Mouse (Mus musculus): Measurements from ENCODE around the gene Stat3. TPM values are rescaled to one million over a fixed set of nuclear protein-coding genes. Genes with fewer than 3 reads are reported as not detected.

The Stat3 gene
- 100 to 1,000 TPM; 111 to 115 TPM for total RNA-seq (2021)

DNA sequence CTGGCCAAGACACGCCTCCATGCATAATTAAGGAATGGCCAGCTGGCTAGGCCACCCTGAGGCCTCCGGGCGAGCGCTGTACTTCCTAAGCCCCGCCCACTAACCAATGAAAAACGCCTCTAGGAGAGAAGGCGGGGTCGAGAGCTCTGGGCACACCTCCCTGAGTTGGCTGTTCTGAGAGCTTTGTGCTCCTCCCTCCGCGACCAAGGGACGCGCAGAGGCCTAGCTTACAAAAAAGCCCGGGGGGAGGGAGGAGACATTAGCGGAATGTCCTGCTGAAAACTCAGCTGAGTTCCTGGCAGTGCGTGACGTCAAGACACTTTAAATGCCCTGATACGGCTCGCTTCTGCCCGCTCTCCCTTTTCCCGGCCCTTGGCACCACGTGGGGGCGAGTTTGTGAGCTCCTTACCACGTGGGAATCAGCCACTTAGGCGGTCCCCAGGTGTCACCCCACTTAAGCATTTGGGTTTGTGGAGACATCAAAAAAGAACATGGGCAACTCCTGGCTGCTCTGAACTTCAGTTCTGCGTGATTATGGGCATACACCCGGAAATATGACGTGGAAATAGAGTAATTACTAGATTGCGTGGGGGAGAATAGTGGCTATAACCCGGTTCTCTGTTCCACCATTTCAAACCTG lies at the start of gene Stat3:
Gene Stat3 (minus strand): TSS at position 29 of the 640 bp plus-strand sequence.
- DNase-seq, result peak; percentile 100

DNA sequence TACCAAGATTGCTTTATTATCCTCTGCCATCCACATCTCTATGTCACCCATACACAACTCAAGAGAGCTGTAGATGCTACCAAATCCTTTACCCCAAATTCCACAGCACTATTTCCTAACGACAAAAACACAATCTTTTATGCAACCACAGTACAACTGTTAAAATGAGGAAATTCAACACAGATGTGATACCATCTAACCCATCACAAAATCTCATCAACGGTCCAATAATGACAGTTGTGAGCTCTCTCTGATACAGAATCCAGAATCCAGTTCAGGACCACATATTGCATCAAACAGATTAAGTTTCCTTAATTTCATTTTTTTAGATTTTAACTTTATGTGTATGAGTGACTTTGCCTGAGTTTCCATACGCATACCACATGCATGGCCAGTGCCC lies 49.3 kb upstream of the Stat3 start:
- no peak for DNase-seq

DNA sequence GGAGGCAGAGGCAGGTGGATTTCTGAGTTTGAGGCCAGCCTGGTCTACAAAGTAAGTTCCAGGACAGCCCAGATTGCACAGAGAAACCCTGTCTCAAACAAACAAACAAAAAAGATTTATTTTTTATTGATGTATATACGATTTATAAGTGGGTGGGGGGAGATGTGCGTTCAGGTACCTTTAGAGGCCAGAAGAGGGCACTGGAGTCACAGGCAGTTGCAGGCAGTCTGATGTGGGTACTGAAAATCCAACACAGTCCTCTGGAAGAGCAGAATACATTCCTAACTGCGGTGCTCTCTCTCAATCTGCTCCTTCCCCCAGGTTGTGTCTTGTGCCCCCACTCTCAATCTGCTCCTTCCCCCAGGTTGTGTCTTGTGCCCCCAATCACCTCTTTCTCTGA lies 46.3 kb upstream of the Stat3 start:
- no peak for DNase-seq

DNA sequence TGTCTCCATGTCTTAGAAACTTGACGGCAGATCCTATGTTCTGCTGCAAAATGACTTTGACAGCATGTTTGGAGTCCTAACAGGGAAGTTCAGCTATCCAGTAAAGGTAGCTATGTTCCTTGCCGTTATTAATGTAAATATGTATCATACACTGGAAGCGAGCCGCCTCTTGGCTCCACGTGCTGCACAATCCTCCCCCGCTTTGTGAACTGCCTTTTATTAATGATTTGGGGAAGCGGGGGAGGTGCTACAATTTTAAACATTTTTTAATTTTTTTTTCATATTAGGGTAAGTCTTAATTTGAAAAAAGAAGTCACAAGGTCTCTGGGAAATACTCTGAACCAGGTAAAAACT lies 44.4 kb upstream of the Stat3 start:
- no peak for DNase-seq

DNA sequence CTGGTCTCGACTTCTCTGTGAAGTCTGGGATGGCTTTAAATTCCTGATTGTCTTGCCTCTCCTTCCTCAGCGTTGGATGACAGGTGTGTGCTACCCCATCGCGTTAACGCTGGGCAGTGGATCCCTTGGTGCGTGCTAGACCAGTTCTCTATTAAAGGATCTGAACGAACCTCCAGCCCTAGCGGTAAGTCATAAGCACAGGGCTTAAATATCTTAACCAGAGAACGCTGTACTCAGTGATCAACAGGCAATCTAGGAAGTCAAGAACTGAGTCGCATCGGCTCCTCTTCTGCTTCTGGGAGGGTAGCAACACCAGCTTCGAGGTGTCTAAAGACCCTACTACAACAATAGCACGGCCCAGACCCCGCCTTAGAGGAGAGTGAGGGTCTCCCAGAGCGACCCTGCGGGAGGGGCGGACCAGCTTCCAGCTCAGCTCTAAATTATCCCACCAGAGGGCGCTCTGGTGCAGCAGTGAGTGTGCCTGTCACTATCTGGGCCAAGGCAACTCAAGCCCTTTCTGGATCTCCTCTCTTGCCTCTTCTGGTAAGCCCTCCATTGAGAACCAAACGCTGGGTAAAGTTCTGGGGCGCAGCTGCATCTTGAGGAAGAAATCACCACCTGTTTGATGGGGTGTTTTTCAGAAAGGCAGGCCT lies 43.9 kb upstream of the Stat3 start:
- DNase-seq, result peak; percentile 92

DNA sequence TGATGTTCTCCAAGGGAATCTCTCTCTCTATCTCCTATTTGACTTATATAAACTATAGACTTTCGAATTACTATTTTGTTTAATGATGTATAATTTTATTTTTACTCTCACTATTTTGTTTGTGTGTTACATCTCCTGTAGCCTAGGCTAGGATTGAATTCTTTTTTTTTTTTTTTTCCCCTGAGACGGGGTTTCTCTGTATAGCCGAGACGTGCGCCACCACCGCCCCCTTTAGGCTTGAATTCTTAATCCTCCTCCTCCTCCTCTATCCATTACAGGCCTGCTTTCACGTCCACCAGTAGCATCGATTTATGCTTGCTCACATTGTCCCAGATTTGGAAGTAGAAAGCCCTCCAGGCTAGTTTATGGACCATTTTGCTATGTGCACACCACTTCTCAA lies 42.7 kb upstream of the Stat3 start:
- no peak for DNase-seq

GRCm38 (mm10) chr11:100981236-100981635 lies 41.9 kb upstream of the Stat3 start:
- no peak for DNase-seq

DNA sequence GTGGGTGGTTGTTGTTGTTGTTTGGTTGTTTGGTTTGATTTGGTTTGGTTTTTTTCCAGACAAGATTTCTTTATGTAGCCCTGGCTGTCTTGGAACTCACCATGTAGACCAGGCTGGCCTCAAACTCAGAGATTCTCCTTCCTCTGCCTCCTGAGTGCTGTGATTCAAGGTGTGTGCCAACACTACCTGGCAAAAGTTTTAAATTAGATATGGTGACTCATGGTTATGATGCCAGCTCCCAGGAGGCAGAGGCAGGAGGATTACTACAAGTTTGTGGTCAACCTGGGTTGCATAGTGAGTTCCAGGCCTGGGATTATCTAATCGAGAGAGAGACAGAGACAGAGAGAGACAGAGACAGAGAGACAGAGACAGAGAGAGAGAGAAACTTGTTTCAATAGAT lies 41.1 kb upstream of the Stat3 start:
- no peak for DNase-seq

- DNase-seq, result peak; percentile 77
Measured at GRCm38 (mm10) chr11:100979887-100980286, 40.5 kb upstream of the Stat3 start.

DNA sequence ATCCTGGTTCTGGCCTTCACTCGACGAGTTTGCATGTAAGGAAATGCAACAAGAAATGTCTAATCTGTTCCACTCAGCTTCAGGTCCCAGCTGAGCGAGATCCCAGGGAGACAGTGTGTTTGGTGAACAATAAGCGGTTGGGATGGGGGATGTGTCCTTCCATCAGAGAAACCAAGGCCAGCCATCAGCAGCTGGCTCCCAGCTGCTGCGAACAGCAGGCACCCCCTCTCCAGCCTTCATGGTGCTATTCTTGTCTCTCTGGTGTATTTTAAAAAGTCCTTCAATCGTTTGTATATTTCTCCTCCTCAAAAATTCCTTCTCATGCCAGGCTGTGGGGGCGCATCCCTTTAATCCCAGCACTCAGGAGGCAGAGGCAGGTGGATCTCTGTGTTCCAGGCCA lies 35.9 kb upstream of the Stat3 start:
- peak; percentile 46 for DNase-seq

DNA sequence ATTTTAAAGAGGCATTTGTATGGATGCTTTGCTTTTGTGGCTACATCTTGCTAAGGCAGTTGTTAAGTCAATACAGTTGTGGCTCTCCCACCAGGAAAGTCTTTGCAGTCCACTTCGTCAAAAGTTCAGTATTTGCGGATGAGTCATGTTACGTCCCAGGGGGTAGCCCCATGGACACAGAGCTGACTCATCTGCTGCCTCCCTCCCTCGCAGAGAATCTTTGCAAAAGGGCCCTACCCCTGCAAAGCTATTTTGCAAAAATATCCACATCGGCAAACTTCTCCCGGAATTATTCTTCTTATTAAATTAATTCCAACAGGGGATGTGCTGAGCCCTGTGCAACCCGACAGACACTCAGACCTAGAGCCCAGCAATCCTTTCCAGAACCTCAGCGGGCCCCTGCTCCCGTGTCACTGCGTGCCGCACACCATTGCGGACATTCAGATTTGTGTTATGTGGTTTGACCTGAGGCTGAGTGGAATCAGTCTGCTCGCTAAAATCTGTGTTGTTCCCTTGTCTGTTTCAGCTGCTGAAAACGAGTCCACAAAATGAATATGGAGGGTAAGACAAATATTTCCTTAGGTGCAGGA lies 35.1 kb upstream of the Stat3 start:
- DNase-seq, result no peak

- DNase-seq, result no peak
Measured at GRCm38 (mm10) chr11:100973245-100973644, 33.9 kb upstream of the Stat3 start.

GRCm38 (mm10) chr11:100971455-100971854 lies 32.1 kb upstream of the Stat3 start:
- DNase-seq, result no peak

DNA sequence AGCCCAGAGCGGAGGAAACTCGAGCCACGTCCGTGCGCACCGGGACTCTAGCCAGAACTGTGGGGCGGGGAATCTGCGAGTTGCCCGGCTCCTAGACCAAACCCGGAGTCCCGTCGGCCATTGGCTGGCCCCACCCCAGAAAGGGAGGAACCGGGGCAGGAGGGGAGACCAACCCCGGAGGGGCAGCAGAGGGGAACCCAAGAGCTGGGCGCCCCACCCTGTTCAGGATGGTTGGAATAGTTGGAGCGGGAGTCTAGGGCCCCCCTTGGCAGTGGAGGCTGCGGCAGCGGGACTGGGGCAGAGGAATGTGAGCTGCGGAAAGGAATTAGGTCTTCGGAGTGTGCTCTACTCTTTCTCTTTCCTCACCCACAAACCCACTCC lies 31.2 kb upstream of the Stat3 start, which contains the start of gene Cavin1:
Gene Cavin1 (minus strand): TSS at position 331 of the 381 bp plus-strand sequence.
- DNase-seq, result peak; percentile 100

GRCm38 (mm10) chr11:100969744-100970556 lies 30.6 kb upstream of the Stat3 start:
- DNase-seq, result peak; percentile 75

DNA sequence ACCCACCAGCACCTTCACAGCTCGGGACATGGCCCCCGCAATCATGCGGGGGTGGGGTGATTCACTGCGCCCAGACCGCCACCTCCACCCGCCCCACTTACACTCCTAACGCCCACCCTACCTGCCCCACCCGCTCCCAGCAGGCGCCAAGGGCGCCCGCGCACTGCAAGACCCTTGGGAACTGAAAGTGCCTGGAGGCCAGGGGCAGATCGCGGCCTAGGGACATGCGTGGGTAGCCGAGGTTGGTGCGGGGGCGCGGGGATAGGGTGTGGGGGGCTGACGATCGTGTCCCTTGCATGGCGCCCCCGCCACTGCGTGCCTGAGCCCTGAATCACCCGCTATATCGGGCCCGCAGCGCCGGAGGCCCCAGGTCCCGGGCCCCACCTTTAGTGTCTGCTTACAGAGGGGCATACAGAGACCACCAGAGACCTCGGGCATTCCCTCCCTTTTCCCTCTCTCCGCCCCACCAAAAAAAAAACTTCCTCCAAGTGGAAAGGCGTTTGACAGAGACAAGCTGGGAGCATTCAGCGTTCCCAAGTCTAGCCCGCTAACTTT lies 29.9 kb upstream of the Stat3 start:
- peak; percentile 53 for DNase-seq

DNA sequence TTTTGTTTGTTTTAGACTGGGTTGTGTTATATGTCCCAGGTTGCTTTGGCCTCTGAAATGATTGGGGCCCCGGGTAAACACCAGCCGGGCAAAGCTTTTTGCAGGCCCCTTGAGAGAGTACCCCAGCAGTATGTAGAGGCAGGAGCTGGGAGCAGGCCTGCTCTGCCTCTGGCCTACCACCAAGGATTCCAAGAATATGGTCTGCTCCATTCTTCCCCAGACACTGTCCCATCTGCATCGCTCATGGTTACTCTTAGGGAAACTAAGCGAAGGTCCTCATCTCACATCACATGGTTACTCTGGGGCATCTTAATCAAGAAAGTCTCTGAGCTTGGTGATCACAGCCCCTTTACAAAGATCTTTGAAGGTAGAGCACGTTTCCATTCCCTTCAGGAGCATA lies 29.2 kb upstream of the Stat3 start:
- DNase-seq, result no peak

DNA sequence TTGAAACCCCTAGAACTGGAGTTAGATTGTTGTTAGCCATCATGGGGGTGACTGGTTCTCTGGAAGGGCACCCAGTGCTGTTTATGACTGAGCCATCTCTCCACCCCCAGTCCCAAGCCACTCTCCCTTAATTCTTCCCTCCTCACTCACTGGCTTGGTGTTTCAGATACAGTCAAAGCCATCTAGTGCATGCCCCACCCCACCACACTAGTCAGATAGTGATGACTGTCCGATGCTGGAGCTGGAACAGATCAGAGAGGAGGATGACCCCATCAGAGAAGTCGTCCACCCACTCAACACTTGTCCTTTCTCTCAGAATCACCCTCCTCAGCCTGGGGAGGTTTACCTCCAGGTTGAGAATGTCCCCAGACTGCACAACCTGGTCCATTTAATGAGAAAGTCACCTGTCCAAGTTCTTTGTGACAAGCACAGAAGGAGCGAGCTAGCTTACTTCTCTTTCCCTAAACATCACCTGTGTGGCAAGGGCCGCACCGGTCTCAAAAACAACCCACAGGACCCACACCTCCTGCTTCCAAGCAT lies 28.6 kb upstream of the Stat3 start:
- no peak for DNase-seq

DNA sequence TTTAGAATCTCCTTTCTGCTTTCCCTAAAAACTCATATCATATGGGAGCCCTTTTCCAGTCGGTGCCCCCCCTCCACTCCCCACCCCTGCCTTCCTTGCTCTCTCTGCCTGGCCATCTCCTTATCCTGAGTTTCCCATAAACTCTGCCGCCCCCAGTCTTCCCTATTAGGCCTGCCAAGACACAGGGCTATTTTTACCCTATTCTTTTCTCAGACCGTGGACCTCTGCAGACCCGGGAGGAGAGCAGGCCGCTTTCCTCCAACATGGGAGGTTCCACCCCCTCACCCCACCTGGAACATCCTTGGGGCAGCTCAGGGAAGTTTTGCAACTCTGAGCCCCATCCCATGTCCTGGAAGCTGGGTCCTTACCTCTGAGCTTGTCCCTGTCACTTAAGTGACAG lies 28.0 kb upstream of the Stat3 start:
- peak; percentile 54 for DNase-seq

DNA sequence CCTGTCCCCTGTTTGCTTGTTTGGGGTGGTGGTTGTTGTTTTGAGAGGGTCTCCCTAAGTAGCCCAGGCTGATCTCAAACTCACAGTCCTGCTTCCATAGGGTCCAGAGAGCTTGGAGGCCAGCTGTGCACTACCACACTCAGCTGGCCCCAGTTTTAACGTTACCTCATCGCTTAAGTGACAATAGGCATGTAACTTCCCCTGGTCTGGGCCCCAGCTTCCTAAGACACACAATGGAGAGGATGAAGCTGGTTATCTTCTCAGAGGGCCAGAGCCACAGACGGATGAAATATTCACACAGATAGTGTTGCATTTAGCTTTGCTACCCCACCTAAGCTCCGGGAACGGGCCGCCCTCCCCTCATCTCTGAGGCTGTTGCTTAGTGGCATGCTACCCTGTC lies 26.4 kb upstream of the Stat3 start:
- no peak for DNase-seq

DNA sequence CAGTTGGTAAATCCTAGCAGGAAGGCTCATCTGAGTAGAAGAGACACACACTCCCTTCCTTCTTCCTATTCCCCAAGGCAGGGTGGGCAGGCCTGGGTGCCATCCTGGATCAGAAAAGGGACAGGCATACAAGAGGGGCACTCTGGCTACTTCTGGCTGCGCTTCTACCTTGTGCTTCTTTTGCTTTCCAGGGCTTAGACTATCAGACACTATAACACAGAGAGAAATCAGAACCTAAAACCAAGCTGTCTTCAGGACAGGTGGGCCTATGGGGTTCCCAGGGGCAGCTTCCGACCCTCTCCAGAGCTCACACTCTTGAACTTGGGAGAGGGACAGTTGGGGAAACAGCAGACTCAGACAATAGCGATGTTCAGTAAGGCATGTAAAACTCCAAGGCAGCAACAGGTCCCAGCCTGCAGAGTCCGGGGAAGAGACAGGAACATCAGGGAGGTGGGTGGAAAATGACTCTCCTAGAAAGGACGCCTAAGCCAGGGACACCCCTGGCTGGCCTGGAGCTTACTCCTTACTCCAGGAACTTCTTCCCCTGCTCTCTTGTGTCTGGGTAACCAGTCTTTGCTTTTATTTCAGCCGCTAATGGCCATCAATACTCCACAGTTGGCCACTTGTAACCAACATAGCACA lies 25.7 kb upstream of the Stat3 start:
- DNase-seq, result no peak

DNA sequence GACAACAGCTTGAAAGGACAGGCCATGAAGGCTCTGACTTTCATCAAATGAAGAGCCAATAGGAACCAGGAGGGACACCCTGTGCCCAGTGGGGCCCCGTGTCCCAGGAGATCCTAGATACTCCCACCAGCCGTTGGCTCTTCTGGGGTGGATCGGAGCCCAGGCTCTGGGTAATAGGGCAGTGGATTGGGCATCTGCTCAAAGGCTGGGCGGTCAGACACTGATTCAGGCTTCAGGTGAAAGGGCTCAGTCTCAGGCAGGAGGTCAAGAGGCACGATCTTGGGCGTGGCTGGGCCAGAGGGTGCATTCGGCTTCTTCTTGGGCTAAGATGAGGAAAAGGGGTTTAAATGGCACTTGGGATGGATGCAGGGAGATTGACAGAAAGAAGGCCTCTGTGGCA lies 24.8 kb upstream of the Stat3 start:
- DNase-seq, result no peak

Measured in heart, postnatal 4 days (tissue).